Mouse (Mus musculus): ENCODE measurements around the gene Ccdc18. TPM values are rescaled to one million over a fixed set of nuclear protein-coding genes. Genes with fewer than 3 reads are reported as not detected.
A peak's percentile ranks its signal among the peaks of the same experiment; 100 is the strongest.
"Not testable (repeated sequence)": the region's sequence is repeated elsewhere in the genome, so short reads cannot be mapped to it uniquely, and the experiment has no call there.

Gene Ccdc18
- total RNA-seq, 2 experiments from 2014 or later = 0.91 to 1.2 TPM

DNA sequence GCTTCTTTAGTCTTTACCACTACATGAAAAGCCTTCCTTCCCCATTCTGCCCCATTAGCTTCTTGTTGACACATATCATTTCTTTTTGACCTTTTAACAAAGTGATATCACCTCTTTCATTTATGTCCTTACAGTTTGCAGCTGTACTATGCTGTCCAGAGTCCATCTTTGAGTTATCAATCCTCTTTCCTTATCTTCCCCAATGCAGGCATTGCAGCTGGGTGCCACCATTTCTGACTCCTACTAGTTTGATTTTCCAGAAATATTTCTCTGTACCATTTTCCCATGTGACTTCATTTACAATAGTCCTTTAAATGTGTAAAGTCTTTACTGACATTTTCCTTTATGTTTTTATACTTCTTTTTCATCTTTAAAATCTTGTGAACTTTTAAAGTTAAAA is 134.3 kb downstream of the Ccdc18 start:
- Histone ChIP-seq H3K4me3 (no peak overlapping the region), H3K27ac (no peak overlapping the region)
- TF ChIP-seq CTCF (IDR thresholded peaks at IDR 0.05) = no peak
- no peak for DNase-seq (ENCODE audit: extremely low spot score in 1 of 2, low spot score in 2 of 2)
- intact Hi-C loops (cut with DNase I) = loop anchor here (10.0 kb wide), 2 partner anchors 202 to 362 kb away; partner anchors contain the start of genes Mtf2 and Rpl5

- peak; percentile 86 to 87 for DNase-seq (ENCODE audit: extremely low spot score in 1 of 2, low spot score in 2 of 2)
- intact Hi-C loops (cut with DNase I) = loop anchor here (2.0 to 10.0 kb wide), 4 partner anchors 44 to 364 kb away; partner anchors contain the start of genes Ccdc18, Mtf2, Pigg and Rpl5
- TF ChIP-seq CTCF (IDR thresholded peaks at IDR 0.05) = no peak
- H3K27ac ChIP-seq = peak within 1 kb of the TSS; percentile 95
- H3K4me3 ChIP-seq = peak within 1 kb of the TSS; percentile 61
These were observed 135.7 kb downstream of the Ccdc18 start, which contains the start of gene Dr1 for GRCm38 (mm10) chr5:108268127-108269062. Dr1 (plus strand) TSS chr5:108268897.

- peak in 1 of 2 experiments; percentile 8 for DNase-seq (ENCODE audit: extremely low spot score in 1 of 2, low spot score in 2 of 2)
- peak overlapping the region; percentile 95 for H3K27ac ChIP-seq
- no peak for TF ChIP-seq CTCF (IDR thresholded peaks at IDR 0.05)
- peak overlapping the region; percentile 61 for H3K4me3 ChIP-seq
- intact Hi-C loops (cut with DNase I) = loop anchor here (2.0 to 10.0 kb wide), 4 partner anchors 44 to 364 kb away; partner anchors contain the start of genes Ccdc18, Mtf2, Pigg and Rpl5
These were observed 136.6 kb downstream of the Ccdc18 start for GRCm38 (mm10) chr5:108269063-108269810.

- intact Hi-C loops (cut with DNase I) = loop anchor here (2.0 to 10.0 kb wide), 4 partner anchors 43 to 365 kb away; partner anchors contain the start of genes Ccdc18, Mtf2, Pigg and Rpl5
- no peak overlapping the region for H3K27ac ChIP-seq
- no peak for DNase-seq (ENCODE audit: extremely low spot score in 1 of 2, low spot score in 2 of 2)
- H3K4me3 ChIP-seq = peak overlapping the region; percentile 61
- no peak for TF ChIP-seq CTCF (IDR thresholded peaks at IDR 0.05)
These were observed 137.1 kb downstream of the Ccdc18 start for GRCm38 (mm10) chr5:108269811-108270151.

DNA sequence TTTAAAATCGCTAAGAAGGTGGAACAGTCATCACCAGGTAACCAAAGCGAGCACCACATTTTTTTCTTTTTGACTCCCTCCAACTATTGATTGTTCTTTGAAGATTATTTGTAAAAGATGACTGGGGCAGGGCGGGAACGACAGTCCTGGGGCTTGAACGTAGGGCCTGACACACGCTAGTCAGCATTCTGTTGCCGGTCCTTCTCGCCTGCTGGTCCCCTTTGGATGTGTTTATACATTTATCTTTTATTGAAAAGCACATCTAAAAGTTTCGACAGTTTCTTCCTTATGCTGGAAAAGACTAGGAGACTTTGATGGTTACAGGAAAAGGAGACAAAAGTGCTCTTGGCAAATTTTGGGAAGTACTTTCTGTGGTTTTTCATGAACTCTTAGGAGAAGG is 137.7 kb downstream of the Ccdc18 start:
- intact Hi-C loops (cut with DNase I) = no loop called here

DNA sequence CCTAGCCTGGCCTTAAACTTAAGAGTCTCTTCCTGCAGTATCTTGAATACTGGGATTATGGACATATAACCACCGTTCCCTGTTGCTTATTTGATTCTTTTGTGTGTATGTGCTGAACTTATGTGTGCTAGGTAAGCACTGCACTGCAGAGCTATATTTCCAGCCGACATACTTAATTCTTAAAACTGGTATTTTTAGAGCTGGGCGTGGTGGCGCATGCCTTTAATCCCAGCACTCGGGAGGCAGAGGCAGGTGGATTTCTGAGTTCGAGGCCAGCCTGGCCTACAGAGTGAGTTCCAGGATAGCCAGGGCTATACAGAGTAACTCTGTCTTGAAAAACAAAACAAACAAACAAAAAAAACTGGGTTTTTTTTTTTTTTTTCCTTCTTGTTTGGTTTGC is 138.7 kb downstream of the Ccdc18 start:
- DNase-seq (ENCODE audit: extremely low spot score in 1 of 2, low spot score in 2 of 2); H3K27ac ChIP-seq; intact Hi-C loops (cut with DNase I): not testable (repeated sequence)
- H3K4me3 ChIP-seq = peak overlapping the region; percentile 61

More for the DNA sequence above, 137.7 kb downstream of the Ccdc18 start:
- DNase-seq (ENCODE audit: extremely low spot score in 1 of 2, low spot score in 2 of 2) = no peak
- H3K27ac ChIP-seq = no peak overlapping the region
- TF ChIP-seq CTCF (IDR thresholded peaks at IDR 0.05) = no peak
- peak overlapping the region; percentile 61 for H3K4me3 ChIP-seq

Other genes with a start within 250 kb of the Ccdc18 start
- 10 to 100 TPM; 53.8 to 61.6 TPM for gene Rpl5, start 232.4 kb upstream of the Ccdc18 start, total RNA-seq (2021)
- 10 to 100 TPM; 27.1 to 31.7 TPM for gene Fam69a, start 145.8 kb upstream of the Ccdc18 start, total RNA-seq (2021)
- gene Mtf2, start 67.2 kb upstream of the Ccdc18 start, total RNA-seq (2021) = 10 to 100 TPM; 63.9 to 68.0 TPM
- gene Tmed5, start 255 bp upstream of the Ccdc18 start, total RNA-seq (2021) = 10 to 100 TPM; 25.6 TPM
- gene Dr1, start 136.0 kb downstream of the Ccdc18 start, total RNA-seq (2021) = 10 to 100 TPM; 33.9 to 34.8 TPM
- gene Pigg, start 179.7 kb downstream of the Ccdc18 start, total RNA-seq (2021) = 10 to 100 TPM; 13.1 to 14.1 TPM
- gene Gm42517, start 235.0 kb downstream of the Ccdc18 start, total RNA-seq (2021) = 10 to 100 TPM; 59.8 to 70.1 TPM

Measured in left cerebral cortex, adult 2 months (tissue).